Mouse (Mus musculus): ENCODE data around the gene Prkn. TPM values are rescaled to one million over a fixed set of nuclear protein-coding genes. Genes with fewer than 3 reads are reported as not detected.
A peak's percentile ranks its signal among the peaks of the same experiment; 100 is the strongest.

Prkn gene
- total and polyA plus RNA-seq, 2 experiments from 2014 or later, result 9.0 to 9.4 TPM

DNA sequence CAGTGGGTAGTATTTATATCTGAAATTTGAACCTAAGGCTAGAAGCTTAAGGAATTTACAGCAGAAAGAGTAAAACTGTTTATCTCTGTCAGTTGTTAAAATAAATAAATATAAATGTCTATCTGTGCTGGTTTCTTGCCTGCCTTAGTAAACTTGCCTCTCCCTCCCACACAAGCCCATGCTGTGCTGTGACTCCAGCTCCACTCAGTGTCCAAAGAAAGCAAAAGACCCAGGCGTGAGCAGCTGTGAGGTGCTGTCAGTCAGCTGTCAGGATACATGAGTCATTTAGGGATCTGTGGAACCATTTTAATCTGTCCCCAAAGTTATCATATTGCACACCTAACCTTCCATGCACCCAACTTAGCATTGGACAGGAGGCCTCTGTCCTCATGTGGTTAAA, 389.2 kb downstream of the Prkn start:
- H3K4me2 ChIP-seq (ENCODE audit: low read depth, low read length, poor library complexity, severe bottlenecking), result no peak overlapping the region
- H3K27ac ChIP-seq (ENCODE audit: low read depth, low read length), result no peak overlapping the region
- H3K4me1 ChIP-seq (ENCODE audit: insufficient read depth, low read length), result no peaks in the 10 kb centered on the region
- no peaks in the 10 kb centered on the region for H3K9me3 ChIP-seq (ENCODE audit: low read length)
- no peak overlapping the region for H3K9ac ChIP-seq (replicated peaks; ENCODE audit: low read length, poor library complexity, severe bottlenecking)
- TF ChIP-seq CTCF (IDR thresholded peaks at IDR 0.05), result peak; percentile 40
- H3K36me3 ChIP-seq (ENCODE audit: insufficient read depth, low read length), result no peaks in the 10 kb centered on the region
- 46% methylated on average over 1 of the region's 1 CpGs for WGBS
- ATAC-seq (ENCODE audit: low FRiP score) (no peak), DNase-seq (ENCODE audit: low spot score) (no peak)
- no peak overlapping the region for H3K4me3 ChIP-seq (ENCODE audit: low read depth, low read length)
- no peaks in the 10 kb centered on the region for H3K27me3 ChIP-seq (ENCODE audit: insufficient read depth, low read length)

DNA sequence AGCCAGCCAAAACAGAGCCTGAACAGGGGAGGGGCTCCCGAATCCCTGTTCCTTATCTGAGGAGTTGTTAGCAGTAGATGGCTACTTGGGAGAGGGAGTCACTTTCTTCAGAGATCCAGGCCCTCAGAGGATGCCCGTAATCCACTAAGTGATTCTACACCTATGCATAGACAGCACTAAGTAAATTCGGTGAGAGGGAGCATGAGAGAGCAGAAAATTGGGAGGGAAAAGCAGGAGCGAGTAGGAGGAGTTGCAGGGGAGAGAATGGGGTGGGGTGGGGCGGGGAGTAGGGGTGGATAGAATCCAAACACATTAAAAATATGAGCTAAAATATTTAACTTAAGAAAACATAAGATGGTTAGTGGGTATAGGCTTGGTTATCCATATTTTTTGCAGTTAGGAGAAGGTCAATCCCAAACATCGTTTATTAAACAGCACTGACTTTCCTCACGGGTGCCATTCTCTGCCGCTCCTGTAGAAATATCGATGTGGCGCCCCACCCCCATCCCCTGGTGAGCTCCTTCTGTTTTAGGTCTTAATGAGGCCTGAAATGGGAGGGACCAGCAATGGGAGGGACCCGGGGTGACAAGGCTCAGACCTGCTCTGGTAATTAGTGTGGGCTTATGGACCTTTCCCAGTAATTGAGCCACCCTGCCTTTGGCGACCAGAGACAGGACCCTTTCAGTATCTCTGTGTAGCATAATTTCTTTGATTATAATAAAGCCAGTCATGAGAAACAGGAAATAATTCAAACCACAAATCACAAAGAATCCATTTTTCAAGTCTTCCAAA, 390.6 kb downstream of the Prkn start:
- ATAC-seq (ENCODE audit: low FRiP score), result no peak
- Histone ChIP-seq H3K9me3 (ENCODE audit: low read length) (no peaks in the 10 kb centered on the region), H3K9ac (replicated peaks; ENCODE audit: low read length, poor library complexity, severe bottlenecking) (no peak overlapping the region), H3K36me3 (ENCODE audit: insufficient read depth, low read length) (no peaks in the 10 kb centered on the region), H3K4me2 (ENCODE audit: low read depth, low read length, poor library complexity, severe bottlenecking) (no peak overlapping the region), H3K27me3 (ENCODE audit: insufficient read depth, low read length) (no peaks in the 10 kb centered on the region), H3K4me3 (ENCODE audit: low read depth, low read length) (no peak overlapping the region), H3K4me1 (ENCODE audit: insufficient read depth, low read length) (no peaks in the 10 kb centered on the region), H3K27ac (ENCODE audit: low read depth, low read length) (no peak overlapping the region)
- WGBS, result 45% methylated on average over 12 of the region's 12 CpGs
- no peak for DNase-seq (ENCODE audit: low spot score)
- no peak for TF ChIP-seq CTCF (IDR thresholded peaks at IDR 0.05)

GRCm38 (mm10) chr17:11235273-11235672, 395.1 kb downstream of the Prkn start:
- WGBS, result 58% methylated on average over 1 of the region's 1 CpGs

DNA sequence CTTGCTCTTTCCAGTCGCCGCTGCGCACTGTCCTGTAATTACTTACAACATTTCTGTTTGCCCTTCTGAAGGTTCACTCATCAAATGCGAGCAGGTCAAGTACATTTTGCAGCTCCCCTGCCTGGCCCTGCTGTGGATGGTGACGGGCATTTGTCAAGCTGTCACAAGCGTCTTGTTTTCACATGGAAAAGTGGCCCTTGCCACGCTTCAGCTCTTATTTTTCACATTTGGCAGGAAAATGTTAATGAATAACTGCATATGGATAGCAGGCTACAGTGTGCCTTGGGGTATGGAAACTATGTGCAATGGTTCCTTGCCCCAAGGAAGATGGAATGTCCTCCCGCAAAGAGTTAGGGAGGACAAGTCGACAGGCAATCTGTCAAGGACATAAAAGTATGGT, 404.9 kb downstream of the Prkn start:
- Histone ChIP-seq H3K27ac (ENCODE audit: low read depth, low read length) (no peak overlapping the region), H3K27me3 (ENCODE audit: insufficient read depth, low read length) (no peaks in the 10 kb centered on the region), H3K9me3 (ENCODE audit: low read length) (no peaks in the 10 kb centered on the region), H3K4me1 (ENCODE audit: insufficient read depth, low read length) (no peaks in the 10 kb centered on the region), H3K36me3 (ENCODE audit: insufficient read depth, low read length) (no peaks in the 10 kb centered on the region), H3K9ac (replicated peaks; ENCODE audit: low read length, poor library complexity, severe bottlenecking) (no peak overlapping the region), H3K4me3 (ENCODE audit: low read depth, low read length) (no peak overlapping the region), H3K4me2 (ENCODE audit: low read depth, low read length, poor library complexity, severe bottlenecking) (no peak overlapping the region)
- WGBS, result 83% methylated on average over 9 of the region's 9 CpGs
- DNase-seq (ENCODE audit: low spot score), result no peak
- no peak for ATAC-seq (ENCODE audit: low FRiP score)
- TF ChIP-seq CTCF (IDR thresholded peaks at IDR 0.05), result no peak

More at GRCm38 (mm10) chr17:11235273-11235672, 395.1 kb downstream of the Prkn start:
- Histone ChIP-seq H3K27ac (ENCODE audit: low read depth, low read length) (no peak overlapping the region), H3K36me3 (ENCODE audit: insufficient read depth, low read length) (no peaks in the 10 kb centered on the region), H3K4me1 (ENCODE audit: insufficient read depth, low read length) (no peaks in the 10 kb centered on the region), H3K4me3 (ENCODE audit: low read depth, low read length) (no peak overlapping the region), H3K9ac (replicated peaks; ENCODE audit: low read length, poor library complexity, severe bottlenecking) (no peak overlapping the region), H3K9me3 (ENCODE audit: low read length) (no peaks in the 10 kb centered on the region), H3K4me2 (ENCODE audit: low read depth, low read length, poor library complexity, severe bottlenecking) (no peak overlapping the region), H3K27me3 (ENCODE audit: insufficient read depth, low read length) (no peaks in the 10 kb centered on the region)
- TF ChIP-seq CTCF (IDR thresholded peaks at IDR 0.05), result no peak
- DNase-seq (ENCODE audit: low spot score) (no peak), ATAC-seq (ENCODE audit: low FRiP score) (no peak)

DNA sequence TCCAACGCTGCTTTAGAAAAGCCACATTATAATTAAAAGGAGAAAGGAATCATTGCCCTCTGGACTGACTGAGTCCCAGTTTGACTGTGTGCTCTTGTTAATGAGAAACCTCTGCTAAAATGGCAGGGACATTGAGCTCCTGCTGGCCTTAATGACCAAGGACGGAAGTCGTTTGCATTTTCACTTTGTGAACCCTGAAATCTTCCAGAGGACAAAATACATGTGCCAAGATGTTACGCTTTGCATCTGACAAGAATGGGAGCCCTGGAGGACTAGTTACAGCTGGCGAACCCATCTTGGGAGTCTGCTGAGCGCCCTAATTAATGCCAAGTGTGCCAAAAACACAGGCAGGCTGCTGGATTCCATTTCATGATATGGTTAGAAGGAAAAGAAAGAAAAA, 409.0 kb downstream of the Prkn start:
- WGBS, result 46% methylated on average over 6 of the region's 6 CpGs
- Histone ChIP-seq H3K27ac (ENCODE audit: low read depth, low read length) (no peak overlapping the region), H3K9me3 (ENCODE audit: low read length) (no peaks in the 10 kb centered on the region), H3K27me3 (ENCODE audit: insufficient read depth, low read length) (no peaks in the 10 kb centered on the region), H3K9ac (replicated peaks; ENCODE audit: low read length, poor library complexity, severe bottlenecking) (no peak overlapping the region), H3K36me3 (ENCODE audit: insufficient read depth, low read length) (no peaks in the 10 kb centered on the region), H3K4me1 (ENCODE audit: insufficient read depth, low read length) (no peaks in the 10 kb centered on the region), H3K4me3 (ENCODE audit: low read depth, low read length) (no peak overlapping the region), H3K4me2 (ENCODE audit: low read depth, low read length, poor library complexity, severe bottlenecking) (no peak overlapping the region)
- no peak for TF ChIP-seq CTCF (IDR thresholded peaks at IDR 0.05)
- peak; percentile 55 for DNase-seq (ENCODE audit: low spot score)
- no peak for ATAC-seq (ENCODE audit: low FRiP score)

DNA sequence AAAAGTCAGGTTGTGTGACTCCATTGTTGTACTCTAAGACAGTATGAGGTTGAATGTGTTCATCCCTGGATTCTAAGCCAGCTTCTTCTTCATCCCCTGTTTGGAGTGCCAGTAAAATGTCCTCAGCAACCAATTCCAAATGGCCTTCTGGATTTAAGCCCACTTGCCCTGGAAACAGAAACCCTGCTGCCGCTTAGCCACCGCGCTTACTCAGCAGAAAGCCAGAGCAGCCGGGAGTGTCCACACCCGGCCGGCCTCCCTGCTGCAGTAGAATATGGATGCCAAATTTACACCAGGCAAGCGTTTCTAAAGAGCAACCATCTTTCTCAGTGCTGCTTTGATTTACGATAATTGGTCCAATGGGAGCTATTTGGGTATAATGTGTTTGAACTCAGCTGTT, 420.5 kb downstream of the Prkn start:
- no peak for TF ChIP-seq CTCF (IDR thresholded peaks at IDR 0.05)
- no peak overlapping the region for H3K4me3 ChIP-seq (ENCODE audit: low read depth, low read length)
- H3K4me1 ChIP-seq (ENCODE audit: insufficient read depth, low read length), result 0 out of 2 replicates have a peak, but pooled peaks cover 2% of the 10 kb centered on the region
- H3K9ac ChIP-seq (replicated peaks; ENCODE audit: low read length, poor library complexity, severe bottlenecking), result no peak overlapping the region
- 71% methylated on average over 8 of the region's 8 CpGs for WGBS
- no peaks in the 10 kb centered on the region for H3K36me3 ChIP-seq (ENCODE audit: insufficient read depth, low read length)
- H3K9me3 ChIP-seq (ENCODE audit: low read length), result no peaks in the 10 kb centered on the region
- H3K4me2 ChIP-seq (ENCODE audit: low read depth, low read length, poor library complexity, severe bottlenecking), result no peak overlapping the region
- no peaks in the 10 kb centered on the region for H3K27me3 ChIP-seq (ENCODE audit: insufficient read depth, low read length)
- peak; percentile 78 for DNase-seq (ENCODE audit: low spot score)
- no peak overlapping the region for H3K27ac ChIP-seq (ENCODE audit: low read depth, low read length)
- no peak for ATAC-seq (ENCODE audit: low FRiP score)
